Mouse (Mus musculus) heart, embryonic 10.5 days (tissue): Measurements from ENCODE around the gene Galntl6. TPM values are rescaled to one million over a fixed set of nuclear protein-coding genes. Genes with fewer than 3 reads are reported as not detected.

Experiments
- DNase-seq: peaks from one replicate; pipeline ENCODE4 v3.0.0-alpha.2; 2017; ENCODE audit warnings: low spot score
- H3K27ac ChIP-seq: fragments of 300-500 bp; sonication (generic); 2 replicates; pipeline ENCODE4 v1.5.1; 2016; ENCODE audit warnings: mild to moderate bottlenecking
- H3K27me3 ChIP-seq: fragments of 300-500 bp; sonication (generic); 2 replicates; pipeline ENCODE4 v1.6.1; 2016; ENCODE audit warnings: mild to moderate bottlenecking; ENCODE audit not compliant: poor library complexity, insufficient read depth, severe bottlenecking
- H3K36me3 ChIP-seq: fragments of 300-500 bp; sonication (generic); 2 replicates; pipeline ENCODE4 v1.6.1; 2016; ENCODE audit warnings: mild to moderate bottlenecking, moderate library complexity
- H3K4me1 ChIP-seq: fragments of 300-500 bp; sonication (generic); 2 replicates; pipeline ENCODE4 v1.6.1; 2016; ENCODE audit warnings: mild to moderate bottlenecking
- H3K4me3 ChIP-seq: fragments of 300-500 bp; sonication (generic); 2 replicates; pipeline ENCODE4 v1.5.1; 2016; ENCODE audit warnings: mild to moderate bottlenecking, moderate library complexity
- H3K9me3 ChIP-seq: fragments of 300-500 bp; sonication (generic); 2 replicates; pipeline ENCODE4 v1.6.1; 2016; ENCODE audit warnings: mild to moderate bottlenecking, moderate library complexity
- WGBS: fragments of 180-500 bp; shearing (Covaris S2); methylation state at CpG from one replicate; pipeline ENCODE4 v1.1.7; 2016; 5-methylcytosine and 5-hydroxymethylcytosine counted together
- polyA plus RNA-seq: library from polyadenylated mRNA; unstranded; fragments of >200 nt; fragmentation: Nextera tagmentation; extraction: Ambion mirVana; gene quantifications from 2 replicates; pipeline ENCODE4 v1.2.1, GENCODE M21; 2016

Galntl6 gene
- polyA plus RNA-seq, 1 experiment from 2014 or later = 0.54 TPM

- no peaks in the 10 kb centered on the region for H3K9me3 ChIP-seq
- no peak overlapping the region for H3K4me3 ChIP-seq
- no peaks in the 10 kb centered on the region for H3K27me3 ChIP-seq
- no peak overlapping the region for H3K27ac ChIP-seq
- no peak for DNase-seq
- no peaks in the 10 kb centered on the region for H3K36me3 ChIP-seq
- 77% methylated on average over 6 of the region's 6 CpGs for WGBS
- no peaks in the 10 kb centered on the region for H3K4me1 ChIP-seq
Measured at GRCm38 (mm10) chr8:57922214-57923070, 990.0 kb downstream of the Galntl6 start.

GRCm38 (mm10) chr8:57920326-57920903, 992.0 kb downstream of the Galntl6 start:
- Histone ChIP-seq H3K4me3 (no peak overlapping the region), H3K4me1 (no peaks in the 10 kb centered on the region), H3K9me3 (no peaks in the 10 kb centered on the region), H3K36me3 (no peaks in the 10 kb centered on the region), H3K27me3 (no peaks in the 10 kb centered on the region), H3K27ac (no peak overlapping the region)
- DNase-seq = no peak
- 82% methylated on average over 3 of the region's 3 CpGs for WGBS

- Histone ChIP-seq H3K4me3 (no peak overlapping the region), H3K36me3 (no peaks in the 10 kb centered on the region), H3K27me3 (no peaks in the 10 kb centered on the region), H3K4me1 (no peaks in the 10 kb centered on the region), H3K9me3 (no peaks in the 10 kb centered on the region), H3K27ac (no peak overlapping the region)
- WGBS = 79% methylated on average over 9 of the region's 9 CpGs
- no peak for DNase-seq
Measured at GRCm38 (mm10) chr8:57918720-57919640, 993.5 kb downstream of the Galntl6 start.

GRCm38 (mm10) chr8:57893360-57893759, 1019.1 kb downstream of the Galntl6 start:
- no peak overlapping the region for H3K4me3 ChIP-seq
- H3K27ac ChIP-seq = no peak overlapping the region
- H3K4me1 ChIP-seq = no peaks in the 10 kb centered on the region
- WGBS = 84% methylated on average over 5 of the region's 5 CpGs
- no peaks in the 10 kb centered on the region for H3K36me3 ChIP-seq
- no peaks in the 10 kb centered on the region for H3K27me3 ChIP-seq
- no peak for DNase-seq
- no peaks in the 10 kb centered on the region for H3K9me3 ChIP-seq

DNA sequence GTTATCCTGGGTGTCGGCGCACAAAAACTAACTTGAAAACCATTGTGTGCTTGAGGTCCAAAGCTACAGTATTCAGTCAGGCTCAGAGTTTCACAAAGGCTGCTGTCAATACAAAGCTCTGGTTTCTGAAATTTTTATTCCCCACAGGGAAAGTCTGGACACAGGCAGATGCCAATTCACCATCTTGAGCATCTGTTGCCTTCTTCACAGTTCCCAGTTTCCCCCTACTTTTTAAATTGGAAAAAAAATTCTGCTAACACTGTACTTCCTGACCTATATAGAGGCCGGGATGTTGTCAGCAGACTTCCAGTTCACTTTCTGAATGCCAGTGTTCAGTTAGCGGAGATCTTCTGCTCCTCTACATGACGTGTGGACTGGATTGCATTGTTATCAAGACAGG, 1020.3 kb downstream of the Galntl6 start:
- Histone ChIP-seq H3K4me1 (no peaks in the 10 kb centered on the region), H3K27ac (no peak overlapping the region), H3K9me3 (0 out of 2 replicates have a peak, but pooled peaks cover 2% of the 10 kb centered on the region), H3K4me3 (no peak overlapping the region), H3K36me3 (no peaks in the 10 kb centered on the region), H3K27me3 (no peaks in the 10 kb centered on the region)
- WGBS = 75% methylated on average over 5 of the region's 5 CpGs
- no peak for DNase-seq

- H3K27me3 ChIP-seq = no peaks in the 10 kb centered on the region
- no peaks in the 10 kb centered on the region for H3K36me3 ChIP-seq
- WGBS = 83% methylated on average over 4 of the region's 4 CpGs
Measured at GRCm38 (mm10) chr8:57890159-57890558, 1022.3 kb downstream of the Galntl6 start.

GRCm38 (mm10) chr8:57888831-57889230, 1023.6 kb downstream of the Galntl6 start:
- H3K4me1 ChIP-seq = no peaks in the 10 kb centered on the region

More at GRCm38 (mm10) chr8:57890159-57890558, 1022.3 kb downstream of the Galntl6 start:
- DNase-seq = no peak
- Histone ChIP-seq H3K4me3 (no peak overlapping the region), H3K9me3 (0 out of 2 replicates have a peak, but pooled peaks cover 3% of the 10 kb centered on the region), H3K4me1 (no peaks in the 10 kb centered on the region), H3K27ac (no peak overlapping the region)

DNA sequence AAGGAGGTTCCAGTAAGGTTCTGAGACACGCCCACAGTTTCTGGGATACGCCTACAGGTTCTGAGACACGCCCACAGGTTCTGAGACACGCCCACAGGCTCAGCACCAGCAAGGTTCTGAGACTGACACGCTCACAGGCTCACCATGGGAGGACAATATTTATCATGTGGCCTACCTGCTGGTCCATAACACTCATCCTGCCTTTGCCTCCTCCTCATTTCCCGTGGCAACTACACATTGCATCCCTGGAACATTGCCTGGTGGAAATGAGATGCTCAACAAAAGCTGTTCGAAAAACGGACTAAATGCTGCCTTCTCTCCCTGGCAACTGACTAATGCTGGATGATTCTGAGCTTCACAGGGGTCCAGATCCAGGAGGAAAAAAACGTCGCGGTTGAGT, 1033.0 kb downstream of the Galntl6 start:
- no peak overlapping the region for H3K4me3 ChIP-seq
- H3K27me3 ChIP-seq = no peaks in the 10 kb centered on the region
- DNase-seq = no peak
- no peaks in the 10 kb centered on the region for H3K9me3 ChIP-seq
- no peaks in the 10 kb centered on the region for H3K4me1 ChIP-seq
- WGBS = 67% methylated on average over 11 of the region's 11 CpGs
- no peak overlapping the region for H3K27ac ChIP-seq
- H3K36me3 ChIP-seq = no peaks in the 10 kb centered on the region

More at GRCm38 (mm10) chr8:57888831-57889230, 1023.6 kb downstream of the Galntl6 start:
- Histone ChIP-seq H3K36me3 (no peaks in the 10 kb centered on the region), H3K4me3 (no peak overlapping the region), H3K27ac (no peak overlapping the region), H3K9me3 (0 out of 2 replicates have a peak, but pooled peaks cover 3% of the 10 kb centered on the region), H3K27me3 (no peaks in the 10 kb centered on the region)
- no peak for DNase-seq

- no peaks in the 10 kb centered on the region for H3K27me3 ChIP-seq
- H3K4me1 ChIP-seq = no peaks in the 10 kb centered on the region
- no peaks in the 10 kb centered on the region for H3K36me3 ChIP-seq
- H3K27ac ChIP-seq = no peak overlapping the region
- no peak for DNase-seq
- H3K4me3 ChIP-seq = no peak overlapping the region
- no peaks in the 10 kb centered on the region for H3K9me3 ChIP-seq
Measured at GRCm38 (mm10) chr8:57849074-57849473, 1063.4 kb downstream of the Galntl6 start.

DNA sequence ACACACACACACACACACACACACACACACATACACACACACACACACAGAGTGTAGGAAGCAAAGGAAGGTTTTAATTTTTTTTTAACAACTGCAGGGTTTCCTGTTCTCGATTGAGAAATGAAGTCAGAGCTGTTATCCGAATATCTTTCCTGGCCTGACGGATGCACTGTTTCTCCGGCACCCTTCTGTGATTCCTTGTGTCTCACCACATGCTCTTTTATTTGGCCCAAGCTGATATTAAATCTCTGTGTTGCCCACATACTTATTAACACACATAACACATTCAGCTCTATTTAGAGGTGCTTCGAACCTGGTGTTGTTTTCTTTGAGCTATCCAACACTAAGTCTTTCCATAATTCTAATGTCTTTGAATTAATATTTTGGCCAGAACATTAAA, 1069.0 kb downstream of the Galntl6 start:
- H3K4me3 ChIP-seq = no peak overlapping the region
- DNase-seq = no peak
- no peaks in the 10 kb centered on the region for H3K9me3 ChIP-seq
- H3K4me1 ChIP-seq = no peaks in the 10 kb centered on the region
- no peak overlapping the region for H3K27ac ChIP-seq
- no peaks in the 10 kb centered on the region for H3K27me3 ChIP-seq
- 56% methylated on average over 5 of the region's 5 CpGs for WGBS
- no peaks in the 10 kb centered on the region for H3K36me3 ChIP-seq

- H3K9me3 ChIP-seq = no peaks in the 10 kb centered on the region
- H3K27me3 ChIP-seq = no peaks in the 10 kb centered on the region
- H3K4me1 ChIP-seq = no peaks in the 10 kb centered on the region
- no peak overlapping the region for H3K27ac ChIP-seq
- 69% methylated on average over 13 of the region's 13 CpGs for WGBS
- H3K4me3 ChIP-seq = no peak overlapping the region
- no peak for DNase-seq
- no peaks in the 10 kb centered on the region for H3K36me3 ChIP-seq
Measured at GRCm38 (mm10) chr8:57842462-57843391, 1069.7 kb downstream of the Galntl6 start.

DNA sequence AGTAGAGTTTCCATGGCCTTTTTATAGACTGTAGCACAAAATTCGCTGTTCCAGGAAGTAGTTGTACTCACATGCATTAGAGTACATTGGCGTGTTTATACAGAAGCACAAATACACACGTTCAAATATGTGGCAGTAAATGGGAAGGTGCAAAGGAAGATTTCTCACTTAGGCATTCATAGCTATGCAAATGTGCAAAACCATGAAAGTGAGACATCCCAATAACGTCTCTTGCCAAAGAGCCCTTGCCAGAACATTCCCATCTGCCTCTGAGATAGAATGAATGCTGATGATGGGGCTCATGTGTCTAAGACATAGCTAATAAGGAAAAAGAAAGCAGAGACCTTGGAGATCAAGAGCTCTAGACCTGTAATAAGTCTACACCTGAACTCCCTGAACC, 1071.0 kb downstream of the Galntl6 start:
- no peak for DNase-seq
- Histone ChIP-seq H3K36me3 (no peaks in the 10 kb centered on the region), H3K27ac (no peak overlapping the region), H3K4me3 (no peak overlapping the region), H3K27me3 (no peaks in the 10 kb centered on the region), H3K4me1 (0 out of 2 replicates have a peak, but pooled peaks cover 3% of the 10 kb centered on the region), H3K9me3 (no peaks in the 10 kb centered on the region)
- 81% methylated on average over 4 of the region's 4 CpGs for WGBS
